Mouse (Mus musculus): Measurements from ENCODE around the gene Serpinb7. TPM values are rescaled to one million over a fixed set of nuclear protein-coding genes. Genes with fewer than 3 reads are reported as not detected.
A peak's percentile ranks its signal among the peaks of the same experiment; 100 is the strongest.

The Serpinb7 gene
- polyA plus RNA-seq (2014; fragmentation: Nextera tagmentation; extraction: Ambion mirVana) = not detected in 2 replicates

DNA sequence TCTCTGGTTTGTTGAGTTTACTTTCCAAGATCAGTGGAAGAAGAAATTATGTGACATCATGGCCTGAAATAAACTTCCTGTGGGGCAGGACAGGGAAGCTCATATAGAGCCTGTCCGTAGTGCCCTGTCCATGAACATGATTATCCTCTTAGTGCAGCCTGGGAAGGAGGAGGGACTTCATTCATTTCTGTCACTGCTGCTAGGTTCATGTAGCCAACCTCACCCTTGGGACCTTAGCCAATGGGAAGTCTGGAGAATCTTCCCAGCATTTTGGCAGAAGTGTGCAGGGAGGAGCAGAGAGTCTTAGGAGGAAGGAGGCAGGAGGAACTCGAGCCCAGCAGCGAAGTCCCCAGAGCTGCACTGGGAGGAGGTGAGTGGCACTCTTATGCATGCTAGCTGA, at the start of gene Serpinb7:
Gene Serpinb7, plus strand, starts transcription at position 301 of the 400 bp plus-strand sequence.
- Histone ChIP-seq H3K4me2 (replicated peaks; ENCODE audit: low read depth, low read length) (no peak within 1 kb of the TSS), H3K4me3 (ENCODE audit: low read depth, low read length) (no peak within 1 kb of the TSS), H3K27me3 (ENCODE audit: control insufficient read depth, insufficient read depth, low read length) (no peaks in the 10 kb centered on the region), H3K9me3 (ENCODE audit: control insufficient read depth, low read length) (no peaks in the 10 kb centered on the region), H3K9ac (ENCODE audit: low read depth, low read length) (no peak within 1 kb of the TSS), H3K36me3 (ENCODE audit: control insufficient read depth, insufficient read depth, low read length) (no peaks in the 10 kb centered on the region), H3K4me1 (replicated peaks; ENCODE audit: control insufficient read depth, insufficient read depth, low read length) (no peaks in the 10 kb centered on the region), H3K27ac (ENCODE audit: low read depth, low read length) (no peak within 1 kb of the TSS)
- ATAC-seq (ENCODE audit: low FRiP score) (no peak), DNase-seq (ENCODE audit: low spot score) (no peak)
- WGBS = 81% methylated on average over 3 of the region's 3 CpGs

DNA sequence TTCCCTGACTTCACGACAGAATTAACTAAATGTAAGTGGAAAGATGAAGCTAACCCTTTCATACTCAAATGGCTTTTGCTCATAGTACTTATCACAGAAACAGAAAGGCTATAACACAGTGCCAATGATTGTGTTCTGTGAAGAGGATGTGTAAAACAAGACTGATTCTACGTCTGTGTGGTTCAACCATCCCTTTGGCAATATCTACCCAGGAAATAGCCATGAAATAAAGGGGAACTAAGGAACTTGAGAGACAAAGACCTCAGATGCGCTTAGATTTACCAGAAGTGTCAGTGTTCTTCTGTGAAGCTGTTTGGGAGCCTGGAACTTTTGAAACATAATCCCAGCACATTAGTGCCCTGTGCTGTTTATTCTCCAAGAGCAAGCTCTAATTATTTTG, 49.1 kb upstream of the Serpinb7 start:
- no peak for DNase-seq (ENCODE audit: low spot score)
- Histone ChIP-seq H3K36me3 (ENCODE audit: control insufficient read depth, insufficient read depth, low read length) (no peaks in the 10 kb centered on the region), H3K4me1 (replicated peaks; ENCODE audit: control insufficient read depth, insufficient read depth, low read length) (no peaks in the 10 kb centered on the region), H3K4me2 (replicated peaks; ENCODE audit: low read depth, low read length) (no peak overlapping the region), H3K9ac (ENCODE audit: low read depth, low read length) (no peak overlapping the region), H3K27me3 (ENCODE audit: control insufficient read depth, insufficient read depth, low read length) (no peaks in the 10 kb centered on the region), H3K27ac (ENCODE audit: low read depth, low read length) (no peak overlapping the region), H3K9me3 (ENCODE audit: control insufficient read depth, low read length) (no peaks in the 10 kb centered on the region), H3K4me3 (ENCODE audit: low read depth, low read length) (no peak overlapping the region)
- ATAC-seq (ENCODE audit: low FRiP score) = no peak
- 65% methylated on average over 3 of the region's 3 CpGs for WGBS

DNA sequence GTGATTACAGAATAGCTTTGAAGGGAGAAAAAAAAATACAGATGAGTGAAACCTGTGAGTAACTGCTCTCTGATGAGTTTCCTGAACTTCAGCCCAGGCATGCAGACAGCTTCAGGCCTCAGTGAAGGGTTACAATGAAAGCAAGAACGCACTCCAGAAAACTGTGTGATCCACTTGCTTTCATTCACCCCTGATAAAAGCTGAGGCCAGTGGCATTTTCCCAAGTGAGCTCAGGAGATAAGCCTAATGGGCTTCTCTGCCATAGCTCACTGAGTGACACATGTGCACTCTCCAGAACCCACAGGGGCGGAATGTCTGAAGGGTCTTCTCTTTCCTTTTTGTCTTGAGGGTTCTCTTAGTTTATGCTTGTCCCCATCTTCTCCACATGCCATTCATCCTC, 48.3 kb upstream of the Serpinb7 start:
- Histone ChIP-seq H3K27me3 (ENCODE audit: control insufficient read depth, insufficient read depth, low read length) (no peaks in the 10 kb centered on the region), H3K4me1 (replicated peaks; ENCODE audit: control insufficient read depth, insufficient read depth, low read length) (no peaks in the 10 kb centered on the region), H3K36me3 (ENCODE audit: control insufficient read depth, insufficient read depth, low read length) (no peaks in the 10 kb centered on the region), H3K9me3 (ENCODE audit: control insufficient read depth, low read length) (no peaks in the 10 kb centered on the region), H3K9ac (ENCODE audit: low read depth, low read length) (no peak overlapping the region), H3K4me3 (ENCODE audit: low read depth, low read length) (no peak overlapping the region), H3K4me2 (replicated peaks; ENCODE audit: low read depth, low read length) (no peak overlapping the region), H3K27ac (ENCODE audit: low read depth, low read length) (no peak overlapping the region)
- WGBS = 82% methylated on average over 2 of the region's 2 CpGs
- ATAC-seq (ENCODE audit: low FRiP score) (no peak), DNase-seq (ENCODE audit: low spot score) (no peak)

DNA sequence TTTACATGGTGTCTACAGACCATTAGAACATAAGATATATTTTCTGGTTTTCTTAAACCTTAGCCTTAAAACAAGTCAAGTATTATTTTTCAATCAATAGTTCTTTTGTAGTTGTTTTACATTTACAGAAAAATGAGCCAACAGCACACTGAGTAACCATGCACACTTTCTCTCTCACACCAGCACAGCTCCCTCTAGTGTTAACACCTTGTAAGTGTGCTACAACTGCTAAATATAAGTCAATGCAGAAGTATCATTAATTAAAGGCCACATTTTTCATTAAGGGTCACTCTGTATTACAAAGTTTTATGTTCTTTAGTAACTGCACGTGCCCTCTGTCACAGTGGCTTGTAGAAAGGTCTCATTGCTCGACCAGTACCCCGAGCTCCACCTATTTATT, 46.4 kb upstream of the Serpinb7 start:
- H3K27me3 ChIP-seq (ENCODE audit: control insufficient read depth, insufficient read depth, low read length) = no peaks in the 10 kb centered on the region
- no peak overlapping the region for H3K27ac ChIP-seq (ENCODE audit: low read depth, low read length)
- no peak overlapping the region for H3K4me3 ChIP-seq (ENCODE audit: low read depth, low read length)
- no peaks in the 10 kb centered on the region for H3K36me3 ChIP-seq (ENCODE audit: control insufficient read depth, insufficient read depth, low read length)
- no peak overlapping the region for H3K9ac ChIP-seq (ENCODE audit: low read depth, low read length)
- DNase-seq (ENCODE audit: low spot score) = peak; percentile 6
- no peak overlapping the region for H3K4me2 ChIP-seq (replicated peaks; ENCODE audit: low read depth, low read length)
- no peaks in the 10 kb centered on the region for H3K4me1 ChIP-seq (replicated peaks; ENCODE audit: control insufficient read depth, insufficient read depth, low read length)
- no peak for ATAC-seq (ENCODE audit: low FRiP score)
- H3K9me3 ChIP-seq (ENCODE audit: control insufficient read depth, low read length) = no peaks in the 10 kb centered on the region
- 47% methylated on average over 3 of the region's 3 CpGs for WGBS

DNA sequence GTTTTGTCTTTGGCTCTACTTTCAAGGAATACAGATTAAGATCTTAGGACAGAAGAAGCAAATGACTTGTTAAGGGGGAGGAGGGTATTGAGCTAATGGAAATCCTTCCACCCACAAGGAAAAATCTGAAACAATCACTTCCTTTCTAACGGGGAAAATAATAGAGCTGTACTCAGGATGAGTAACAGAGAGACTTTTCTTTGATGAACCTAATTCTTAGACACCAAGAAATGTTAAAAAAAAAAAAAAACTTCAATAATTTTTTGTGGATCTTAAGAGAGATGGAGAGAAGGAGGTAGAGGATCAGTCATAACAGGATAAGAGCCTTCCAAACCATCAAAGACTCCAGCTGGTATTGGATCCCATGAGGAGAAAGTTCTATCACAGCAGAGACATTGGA, 38.6 kb upstream of the Serpinb7 start, which contains the start of gene Serpinb11:
Gene Serpinb11, plus strand, starts transcription at position 301 of the 400 bp plus-strand sequence.
- Histone ChIP-seq H3K4me1 (replicated peaks; ENCODE audit: control insufficient read depth, insufficient read depth, low read length) (no peaks in the 10 kb centered on the region), H3K27ac (ENCODE audit: low read depth, low read length) (no peak within 1 kb of the TSS), H3K36me3 (ENCODE audit: control insufficient read depth, insufficient read depth, low read length) (no peaks in the 10 kb centered on the region), H3K4me2 (replicated peaks; ENCODE audit: low read depth, low read length) (no peak within 1 kb of the TSS), H3K4me3 (ENCODE audit: low read depth, low read length) (no peak within 1 kb of the TSS), H3K9ac (ENCODE audit: low read depth, low read length) (no peak within 1 kb of the TSS), H3K27me3 (ENCODE audit: control insufficient read depth, insufficient read depth, low read length) (no peaks in the 10 kb centered on the region), H3K9me3 (ENCODE audit: control insufficient read depth, low read length) (no peaks in the 10 kb centered on the region)
- no peak for ATAC-seq (ENCODE audit: low FRiP score)
- 74% methylated on average over 1 of the region's 1 CpGs for WGBS
- DNase-seq (ENCODE audit: low spot score) = no peak

DNA sequence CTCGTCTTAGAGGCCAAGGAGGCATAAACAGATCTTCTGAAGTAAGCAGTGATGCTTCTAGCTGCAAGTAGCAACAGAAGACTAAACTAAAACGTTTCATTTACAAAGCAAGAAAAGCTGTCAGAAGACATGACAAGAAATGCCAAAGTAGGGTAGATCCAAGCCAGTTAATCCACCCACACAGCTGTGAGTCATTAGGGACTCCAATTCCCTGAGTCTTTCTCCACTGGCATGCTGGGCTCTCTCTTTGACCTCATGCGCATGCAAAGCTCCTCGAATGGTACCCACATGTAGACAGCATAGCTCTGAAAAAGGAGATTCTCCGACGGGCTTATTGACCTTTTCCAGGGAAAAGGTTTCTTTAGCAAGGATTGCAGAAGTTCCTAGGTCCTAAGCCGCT, 33.5 kb upstream of the Serpinb7 start:
- Histone ChIP-seq H3K4me2 (replicated peaks; ENCODE audit: low read depth, low read length) (no peak overlapping the region), H3K4me1 (replicated peaks; ENCODE audit: control insufficient read depth, insufficient read depth, low read length) (no peaks in the 10 kb centered on the region), H3K36me3 (ENCODE audit: control insufficient read depth, insufficient read depth, low read length) (no peaks in the 10 kb centered on the region), H3K27ac (ENCODE audit: low read depth, low read length) (no peak overlapping the region), H3K27me3 (ENCODE audit: control insufficient read depth, insufficient read depth, low read length) (no peaks in the 10 kb centered on the region), H3K9me3 (ENCODE audit: control insufficient read depth, low read length) (no peaks in the 10 kb centered on the region), H3K4me3 (ENCODE audit: low read depth, low read length) (no peak overlapping the region), H3K9ac (ENCODE audit: low read depth, low read length) (no peak overlapping the region)
- DNase-seq (ENCODE audit: low spot score) (no peak), ATAC-seq (ENCODE audit: low FRiP score) (no peak)
- 65% methylated on average over 7 of the region's 7 CpGs for WGBS

DNA sequence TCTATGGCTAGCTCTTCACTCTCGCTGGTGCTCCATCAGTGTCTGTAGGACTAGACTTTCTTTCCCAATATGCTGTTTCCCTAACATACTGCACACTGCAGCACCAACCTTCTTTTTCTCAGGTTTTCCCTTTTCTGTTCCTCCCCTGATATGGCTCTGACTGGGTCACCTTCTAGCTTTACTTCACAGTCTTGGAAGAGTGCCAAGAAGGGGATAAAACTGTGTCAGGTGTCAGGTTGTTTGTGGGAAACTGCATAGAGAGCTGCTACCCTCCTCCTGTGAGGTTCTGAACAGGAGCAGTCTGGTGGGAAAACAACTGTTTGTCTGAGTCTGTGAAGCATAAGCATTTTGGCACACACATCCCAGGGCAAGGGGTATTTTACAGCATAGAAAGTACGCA, 30.5 kb upstream of the Serpinb7 start:
- no peaks in the 10 kb centered on the region for H3K36me3 ChIP-seq (ENCODE audit: control insufficient read depth, insufficient read depth, low read length)
- no peak for ATAC-seq (ENCODE audit: low FRiP score)

DNA sequence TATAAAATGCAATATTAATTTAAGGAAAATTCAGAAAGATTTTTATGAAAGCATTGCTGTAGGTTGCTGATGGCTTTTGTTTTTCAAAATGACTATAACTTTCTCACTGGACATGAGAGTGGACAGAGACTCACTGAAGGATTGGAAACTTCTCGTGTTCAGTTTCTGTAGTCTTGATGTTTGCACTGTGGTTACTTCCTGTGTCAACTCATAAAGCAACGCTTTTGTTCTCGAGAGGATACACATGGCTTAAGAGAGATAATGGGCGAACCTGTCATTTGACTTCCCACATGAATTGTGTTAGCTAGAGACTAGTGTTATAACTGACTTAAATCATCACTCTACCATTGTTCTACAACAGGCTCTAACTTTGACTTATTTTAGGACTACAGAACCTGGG, 22.5 kb upstream of the Serpinb7 start:
- DNase-seq (ENCODE audit: low spot score) = no peak
- Histone ChIP-seq H3K4me3 (ENCODE audit: low read depth, low read length) (no peak overlapping the region), H3K36me3 (ENCODE audit: control insufficient read depth, insufficient read depth, low read length) (no peaks in the 10 kb centered on the region), H3K9me3 (ENCODE audit: control insufficient read depth, low read length) (no peaks in the 10 kb centered on the region), H3K27ac (ENCODE audit: low read depth, low read length) (no peak overlapping the region), H3K27me3 (ENCODE audit: control insufficient read depth, insufficient read depth, low read length) (no peaks in the 10 kb centered on the region), H3K4me2 (replicated peaks; ENCODE audit: low read depth, low read length) (no peak overlapping the region), H3K9ac (ENCODE audit: low read depth, low read length) (no peak overlapping the region), H3K4me1 (replicated peaks; ENCODE audit: control insufficient read depth, insufficient read depth, low read length) (no peaks in the 10 kb centered on the region)
- 71% methylated on average over 4 of the region's 4 CpGs for WGBS
- ATAC-seq (ENCODE audit: low FRiP score) = no peak

More for the DNA sequence above, 30.5 kb upstream of the Serpinb7 start:
- no peak for DNase-seq (ENCODE audit: low spot score)
- H3K9me3 ChIP-seq (ENCODE audit: control insufficient read depth, low read length) = no peaks in the 10 kb centered on the region
- no peaks in the 10 kb centered on the region for H3K4me1 ChIP-seq (replicated peaks; ENCODE audit: control insufficient read depth, insufficient read depth, low read length)
- no peak overlapping the region for H3K4me3 ChIP-seq (ENCODE audit: low read depth, low read length)
- no peak overlapping the region for H3K27ac ChIP-seq (ENCODE audit: low read depth, low read length)
- 80% methylated on average over 2 of the region's 2 CpGs for WGBS
- no peak overlapping the region for H3K4me2 ChIP-seq (replicated peaks; ENCODE audit: low read depth, low read length)
- H3K27me3 ChIP-seq (ENCODE audit: control insufficient read depth, insufficient read depth, low read length) = no peaks in the 10 kb centered on the region
- H3K9ac ChIP-seq (ENCODE audit: low read depth, low read length) = no peak overlapping the region

DNA sequence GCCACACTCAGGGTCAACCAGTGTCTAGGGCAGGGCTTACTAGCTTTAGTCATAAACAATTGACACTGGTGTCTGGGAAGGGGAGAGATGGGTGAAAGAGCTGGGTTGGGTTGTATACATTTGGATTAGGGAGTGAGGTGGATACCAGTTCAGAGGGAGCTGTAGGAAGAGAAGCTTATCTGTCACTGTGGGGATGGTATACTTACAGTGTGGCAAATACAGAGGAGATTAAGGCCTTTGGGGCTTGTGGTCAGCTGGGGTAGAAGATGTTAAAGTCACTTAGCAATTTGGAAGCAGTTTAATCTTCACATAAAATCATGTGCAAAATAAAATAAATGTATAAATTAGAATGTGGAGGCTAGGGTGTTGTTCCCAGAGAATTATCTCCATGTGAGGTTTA, 21.1 kb upstream of the Serpinb7 start:
- H3K9me3 ChIP-seq (ENCODE audit: control insufficient read depth, low read length) = no peaks in the 10 kb centered on the region
- no peak overlapping the region for H3K4me2 ChIP-seq (replicated peaks; ENCODE audit: low read depth, low read length)
- ATAC-seq (ENCODE audit: low FRiP score) = no peak

More for the DNA sequence above, 21.1 kb upstream of the Serpinb7 start:
- no peaks in the 10 kb centered on the region for H3K27me3 ChIP-seq (ENCODE audit: control insufficient read depth, insufficient read depth, low read length)
- H3K9ac ChIP-seq (ENCODE audit: low read depth, low read length) = no peak overlapping the region
- no peak overlapping the region for H3K4me3 ChIP-seq (ENCODE audit: low read depth, low read length)
- no peaks in the 10 kb centered on the region for H3K36me3 ChIP-seq (ENCODE audit: control insufficient read depth, insufficient read depth, low read length)
- no peak overlapping the region for H3K27ac ChIP-seq (ENCODE audit: low read depth, low read length)
- no peaks in the 10 kb centered on the region for H3K4me1 ChIP-seq (replicated peaks; ENCODE audit: control insufficient read depth, insufficient read depth, low read length)
- no peak for DNase-seq (ENCODE audit: low spot score)

Data from hindbrain, embryonic 11.5 days (tissue).